Mouse (Mus musculus) intestine, embryonic 16.5 days (tissue): ENCODE results near the gene Tapt1. TPM values are rescaled to one million over a fixed set of nuclear protein-coding genes. Genes with fewer than 3 reads are reported as not detected.

ENCODE experiments used
- ATAC-seq: fragments of 200-750 bp; cut with Nextera tagmentation; 2 replicates; pipeline ENCODE4 v1.8.0; 2017; ENCODE audit warnings: moderate TSS enrichment, moderate library complexity
- H3K27ac ChIP-seq: fragments of 300-500 bp; sonication (generic); 2 replicates; pipeline ENCODE4 v1.5.1; 2014; ENCODE audit warnings: mild to moderate bottlenecking, low read length
- H3K27me3 ChIP-seq: fragments of 300-500 bp; sonication (generic); replicated peaks from 2 replicates; pipeline ENCODE4 v1.6.1; 2014; ENCODE audit warnings: low read length, control low read depth, mixed read lengths; ENCODE audit not compliant: control insufficient read depth, insufficient read depth
- H3K36me3 ChIP-seq: fragments of 300-500 bp; sonication (generic); 2 replicates; pipeline ENCODE4 v1.6.1; 2014; ENCODE audit warnings: low read length, control low read depth; ENCODE audit not compliant: control insufficient read depth, insufficient read depth
- H3K4me1 ChIP-seq: fragments of 300-500 bp; sonication (generic); 2 replicates; pipeline ENCODE4 v1.6.1; 2014; ENCODE audit warnings: low read length, control low read depth, mixed read lengths; ENCODE audit not compliant: control insufficient read depth, insufficient read depth
- H3K4me2 ChIP-seq: fragments of 300-500 bp; sonication (generic); 2 replicates; pipeline ENCODE4 v1.6.1; 2014; ENCODE audit warnings: low read depth, low read length, control low read depth
- H3K4me3 ChIP-seq: fragments of 300-500 bp; sonication (generic); 2 replicates; pipeline ENCODE4 v1.5.1; 2014; ENCODE audit warnings: mild to moderate bottlenecking, low read length
- H3K9ac ChIP-seq: fragments of 300-500 bp; sonication (generic); 2 replicates; pipeline ENCODE4 v1.6.1; 2014; ENCODE audit warnings: low read depth, low read length
- H3K9me3 ChIP-seq: fragments of 300-500 bp; sonication (generic); 2 replicates; pipeline ENCODE4 v1.6.1; 2016; ENCODE audit warnings: low read length, control low read depth; ENCODE audit not compliant: control insufficient read depth
- WGBS: fragments of 180-500 bp; shearing (Covaris S2); extraction: QIAGEN DNeasy Blood & Tissue Kit; methylation state at CpG from one replicate; pipeline ENCODE4 v1.1.7; 2014; 5-methylcytosine and 5-hydroxymethylcytosine counted together
- polyA plus RNA-seq: library from polyadenylated mRNA; unstranded; fragments of >200 nt; fragmentation: Nextera tagmentation; extraction: Ambion mirVana; gene quantifications from 2 replicates; pipeline ENCODE4 v1.2.1, GENCODE M21; 2015

Gene Tapt1
- polyA plus RNA-seq, 1 experiment from 2014 or later: 20.0 TPM

GRCm38 (mm10) chr5:44239187-44240136, 13.0 kb upstream of the Tapt1 start:
- Histone ChIP-seq H3K27me3 (no peaks in the 10 kb centered on the region), H3K9me3 (no peaks in the 10 kb centered on the region), H3K4me1 (peaks cover 3% of the 10 kb centered on the region; the same call in 1 of the 2 replicates), H3K27ac (no peak overlapping the region), H3K4me2 (no peak overlapping the region), H3K9ac (no peak overlapping the region), H3K36me3 (no peaks in the 10 kb centered on the region), H3K4me3 (no peak overlapping the region)
- 55% methylated on average over 7 of the region's 7 CpGs for WGBS
- ATAC-seq: peak; percentile 26

- no peak overlapping the region for H3K27ac ChIP-seq
- 87% methylated on average over 7 of the region's 7 CpGs for WGBS
These were observed 11.8 kb upstream of the Tapt1 start for GRCm38 (mm10) chr5:44238201-44238600.

GRCm38 (mm10) chr5:44234606-44235005, 8.2 kb upstream of the Tapt1 start:
- WGBS: 93% methylated on average over 7 of the region's 7 CpGs
- Histone ChIP-seq H3K4me2 (no peak overlapping the region), H3K9ac (no peak overlapping the region), H3K27ac (no peak overlapping the region), H3K36me3 (no peaks in the 10 kb centered on the region), H3K27me3 (no peaks in the 10 kb centered on the region), H3K9me3 (no peaks in the 10 kb centered on the region), H3K4me1 (peaks cover 3% of the 10 kb centered on the region; the same call in 1 of the 2 replicates), H3K4me3 (no peak overlapping the region)
- ATAC-seq: no peak

More at GRCm38 (mm10) chr5:44238201-44238600, 11.8 kb upstream of the Tapt1 start:
- H3K9me3 ChIP-seq: no peaks in the 10 kb centered on the region
- no peaks in the 10 kb centered on the region for H3K36me3 ChIP-seq
- H3K4me3 ChIP-seq: no peak overlapping the region
- ATAC-seq: no peak
- peaks cover 3% of the 10 kb centered on the region; the same call in 1 of the 2 replicates for H3K4me1 ChIP-seq
- no peaks in the 10 kb centered on the region for H3K27me3 ChIP-seq
- no peak overlapping the region for H3K4me2 ChIP-seq
- H3K9ac ChIP-seq: no peak overlapping the region

GRCm38 (mm10) chr5:44233933-44234332, 7.5 kb upstream of the Tapt1 start:
- ATAC-seq: no peak
- H3K27ac ChIP-seq: no peak overlapping the region
- H3K36me3 ChIP-seq: no peaks in the 10 kb centered on the region
- H3K4me1 ChIP-seq: peaks cover 2% of the 10 kb centered on the region; the same call in 1 of the 2 replicates
- no peaks in the 10 kb centered on the region for H3K9me3 ChIP-seq
- H3K27me3 ChIP-seq: no peaks in the 10 kb centered on the region
- no peak overlapping the region for H3K4me3 ChIP-seq
- H3K9ac ChIP-seq: no peak overlapping the region
- no peak overlapping the region for H3K4me2 ChIP-seq
- WGBS: 90% methylated on average over 3 of the region's 3 CpGs

- H3K36me3 ChIP-seq: no peaks in the 10 kb centered on the region
- H3K27me3 ChIP-seq: no peaks in the 10 kb centered on the region
- WGBS: 80% methylated on average over 4 of the region's 4 CpGs
- no peaks in the 10 kb centered on the region for H3K9me3 ChIP-seq
- H3K27ac ChIP-seq: no peak overlapping the region
- H3K4me2 ChIP-seq: no peak overlapping the region
- H3K4me1 ChIP-seq: peaks cover 16% of the 10 kb centered on the region
- no peak overlapping the region for H3K4me3 ChIP-seq
- no peak for ATAC-seq
- H3K9ac ChIP-seq: no peak overlapping the region
These were observed 2.3 kb upstream of the Tapt1 start for GRCm38 (mm10) chr5:44228756-44229155.

GRCm38 (mm10) chr5:44228323-44228722, 1.9 kb upstream of the Tapt1 start:
- H3K27me3 ChIP-seq: no peaks in the 10 kb centered on the region
- H3K36me3 ChIP-seq: no peaks in the 10 kb centered on the region
- ATAC-seq: no peak
- no peaks in the 10 kb centered on the region for H3K9me3 ChIP-seq
- no peak overlapping the region for H3K4me2 ChIP-seq
- 78% methylated on average over 1 of the region's 1 CpGs for WGBS
- no peak overlapping the region for H3K4me3 ChIP-seq
- H3K9ac ChIP-seq: no peak overlapping the region
- H3K4me1 ChIP-seq: peaks cover 18% of the 10 kb centered on the region
- no peak overlapping the region for H3K27ac ChIP-seq

GRCm38 (mm10) chr5:44227462-44227840, 1.0 kb upstream of the Tapt1 start:
- H3K4me2 ChIP-seq: peak overlapping the region; percentile 76
- no peak for ATAC-seq
- H3K4me1 ChIP-seq: peaks cover 23% of the 10 kb centered on the region
- H3K36me3 ChIP-seq: no peaks in the 10 kb centered on the region
- H3K9me3 ChIP-seq: no peaks in the 10 kb centered on the region
- H3K27me3 ChIP-seq: no peaks in the 10 kb centered on the region
- peak overlapping the region; percentile 87 for H3K27ac ChIP-seq
- 6% methylated on average over 6 of the region's 6 CpGs for WGBS
- peak overlapping the region; percentile 95 for H3K9ac ChIP-seq
- H3K4me3 ChIP-seq: peak overlapping the region; percentile 86

- ATAC-seq: peak; percentile 75
- Histone ChIP-seq H3K9ac (peak overlapping the region; percentile 95), H3K4me1 (peaks cover 27% of the 10 kb centered on the region), H3K4me2 (peak overlapping the region; percentile 72), H3K27me3 (no peaks in the 10 kb centered on the region), H3K9me3 (no peaks in the 10 kb centered on the region), H3K4me3 (peak overlapping the region; percentile 86), H3K27ac (peak overlapping the region; percentile 77), H3K36me3 (no peaks in the 10 kb centered on the region)
- under 1% methylated on average over 69 of the region's 72 CpGs for WGBS
These were observed 410 bp downstream of the Tapt1 start for GRCm38 (mm10) chr5:44225911-44226520.

- 59% methylated on average over 4 of the region's 4 CpGs for WGBS
- no peak overlapping the region for H3K27ac ChIP-seq
- H3K9ac ChIP-seq: peak overlapping the region; percentile 95
- H3K9me3 ChIP-seq: no peaks in the 10 kb centered on the region
- H3K4me3 ChIP-seq: peak overlapping the region; percentile 86
- H3K4me2 ChIP-seq: peak overlapping the region; percentile 72
- no peaks in the 10 kb centered on the region for H3K36me3 ChIP-seq
- H3K27me3 ChIP-seq: no peaks in the 10 kb centered on the region
- H3K4me1 ChIP-seq: peaks cover 27% of the 10 kb centered on the region
- no peak for ATAC-seq
These were observed 1.4 kb downstream of the Tapt1 start for GRCm38 (mm10) chr5:44224916-44225600.
